Mouse (Mus musculus): ENCODE results near the gene Nrxn3.
A peak's percentile ranks its signal among the peaks of the same experiment; 100 is the strongest.

The Nrxn3 gene

DNA sequence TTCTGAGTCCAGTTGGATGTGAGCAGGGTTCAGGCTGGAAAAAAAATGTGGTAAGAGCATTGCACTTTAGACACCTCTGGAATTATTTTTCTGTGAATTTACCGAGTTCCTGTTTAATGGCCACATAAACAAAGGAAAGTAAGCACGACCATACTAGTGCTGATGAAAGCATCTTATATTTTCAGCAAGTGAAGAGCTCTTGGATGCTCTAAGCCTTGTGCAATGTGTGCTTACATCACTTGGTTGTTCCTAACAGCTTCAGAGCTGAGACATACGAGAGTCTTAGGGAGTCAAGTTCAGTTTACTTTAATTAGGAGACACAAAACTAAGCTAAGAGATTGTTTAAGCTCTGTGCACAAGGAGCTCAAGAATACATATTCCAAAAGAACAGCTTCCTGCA, 1231.0 kb downstream of the Nrxn3 start:
- DNase-seq (ENCODE audit: low spot score): no peak

GRCm38 (mm10) chr12:89954441-89955070, 1231.9 kb downstream of the Nrxn3 start:
- DNase-seq (ENCODE audit: low spot score): no peak

DNA sequence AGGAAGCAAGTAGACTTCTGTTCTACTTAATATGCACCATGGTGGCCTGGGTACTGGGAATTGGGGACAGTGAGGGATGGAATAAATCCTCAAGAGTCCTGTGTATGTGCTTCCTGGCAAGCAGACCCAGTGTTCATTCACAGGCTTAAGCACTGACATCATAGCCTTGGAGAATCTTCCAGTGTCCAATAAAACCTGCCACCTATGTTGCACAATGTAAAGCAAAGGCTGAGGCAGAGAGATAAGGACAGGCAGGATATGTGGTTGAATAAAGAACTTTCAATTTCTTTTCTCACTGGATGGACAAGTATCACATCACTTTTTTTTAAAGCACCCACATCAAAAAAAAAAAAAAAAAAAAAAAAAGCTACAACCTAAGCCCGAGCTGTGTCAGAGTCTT, 1240.4 kb downstream of the Nrxn3 start:
- DNase-seq (ENCODE audit: low spot score): no peak

DNA sequence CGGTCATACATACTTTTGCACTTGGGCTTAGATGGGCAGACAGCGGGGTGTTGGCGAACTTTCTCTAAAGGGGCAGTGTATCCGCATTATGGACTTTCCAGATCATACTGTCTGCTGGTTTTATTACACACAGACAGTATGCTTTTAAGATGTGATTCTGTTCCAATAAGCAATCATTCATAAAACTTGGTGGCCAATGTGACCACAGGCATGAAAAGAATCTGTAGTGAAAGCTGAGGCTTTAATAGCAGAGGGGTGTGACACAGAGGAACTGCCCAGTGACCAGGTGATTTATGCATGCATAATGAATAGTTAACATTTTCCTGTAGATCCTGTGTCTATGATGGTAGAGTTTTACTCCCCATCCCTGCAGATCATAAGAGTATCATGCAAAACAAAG, 1254.0 kb downstream of the Nrxn3 start:
- no peak for DNase-seq (ENCODE audit: low spot score)

DNA sequence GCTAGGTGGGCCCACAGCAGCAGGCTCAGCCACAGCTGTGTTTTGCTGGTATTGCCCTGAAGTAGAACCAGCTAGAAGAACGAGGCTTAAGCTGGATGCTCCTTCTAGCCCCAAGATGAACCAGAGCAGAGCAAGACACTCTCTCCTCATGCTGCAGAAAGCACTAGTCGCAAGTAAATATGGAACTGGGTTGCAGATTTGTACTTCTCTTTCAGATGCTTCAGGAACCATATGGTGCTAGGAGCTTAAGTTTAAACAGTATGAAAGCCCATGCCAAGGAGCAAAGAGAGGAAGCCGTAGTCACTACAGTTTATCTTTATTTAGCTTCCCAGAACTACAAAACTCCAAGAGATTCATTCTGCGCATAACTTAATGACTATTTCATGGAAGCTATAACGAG, 1254.8 kb downstream of the Nrxn3 start:
- no peak for DNase-seq (ENCODE audit: low spot score)

DNA sequence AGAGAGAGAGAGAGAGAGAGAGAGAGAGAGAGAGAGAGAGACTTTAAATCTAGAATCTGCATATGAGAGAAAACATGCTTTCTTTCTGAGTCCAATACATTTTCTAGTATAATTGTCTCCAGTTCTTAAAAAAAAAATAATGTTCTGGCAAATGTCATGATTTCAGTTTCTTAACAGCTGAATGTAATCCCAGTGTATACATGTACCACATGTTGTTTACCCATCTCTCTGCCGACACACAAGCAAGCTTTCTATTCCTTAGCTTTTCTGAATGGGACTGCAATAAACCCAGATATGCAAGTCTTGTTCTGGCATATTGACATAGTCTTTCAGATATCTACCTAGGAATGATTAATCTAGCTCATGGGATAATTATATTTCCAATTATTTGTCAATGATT, 1256.5 kb downstream of the Nrxn3 start:
- no peak for DNase-seq (ENCODE audit: low spot score)

DNA sequence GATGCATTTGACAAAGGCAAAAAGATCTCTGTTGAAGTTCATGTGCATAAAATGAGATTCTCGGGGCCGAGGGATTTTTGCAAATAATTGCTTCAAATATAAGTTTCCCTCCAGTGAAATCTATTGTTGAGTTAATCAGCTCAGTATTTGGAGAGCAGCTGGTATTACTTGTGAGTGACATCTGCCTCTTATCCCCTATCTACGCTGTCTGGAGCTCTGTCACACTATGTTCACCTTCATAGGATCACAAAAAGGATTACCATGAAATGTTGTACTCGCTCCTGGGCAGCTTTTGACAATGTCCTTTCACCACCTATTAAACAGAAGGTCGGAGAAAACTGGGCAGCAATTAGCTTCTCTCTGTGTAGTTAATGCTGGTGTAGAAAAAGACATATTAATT, 1259.8 kb downstream of the Nrxn3 start:
- DNase-seq (ENCODE audit: low spot score): no peak

- DNase-seq (ENCODE audit: low spot score): no peak
Observed at GRCm38 (mm10) chr12:89983399-89983798, 1260.7 kb downstream of the Nrxn3 start.

- no peak for DNase-seq (ENCODE audit: low spot score)
Observed at GRCm38 (mm10) chr12:89986219-89986618, 1263.5 kb downstream of the Nrxn3 start.

DNA sequence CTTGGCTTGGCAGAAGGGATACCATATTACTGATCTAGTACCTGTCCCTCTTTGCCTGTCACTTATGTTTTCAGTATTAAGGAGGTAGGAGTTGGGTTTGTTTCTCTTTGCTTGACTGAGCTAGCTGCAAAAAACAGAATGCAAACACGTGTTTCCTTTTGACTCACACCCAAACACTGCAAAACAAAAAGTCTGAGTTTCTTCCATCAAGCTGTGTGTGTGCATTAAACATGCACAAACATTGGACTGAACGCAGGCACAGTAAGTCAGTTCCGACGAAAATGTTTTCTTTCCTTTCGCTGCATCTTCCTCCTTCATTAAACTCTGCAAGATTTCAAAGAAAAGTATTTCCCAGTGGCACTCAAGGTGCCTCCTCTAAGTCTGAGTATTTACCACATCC, 1270.6 kb downstream of the Nrxn3 start:
- no peak for DNase-seq (ENCODE audit: low spot score)

- DNase-seq (ENCODE audit: low spot score): no peak
Observed at GRCm38 (mm10) chr12:89995392-89995791, 1272.7 kb downstream of the Nrxn3 start.

GRCm38 (mm10) chr12:90010280-90010679, 1287.6 kb downstream of the Nrxn3 start:
- DNase-seq (ENCODE audit: low spot score): no peak

DNA sequence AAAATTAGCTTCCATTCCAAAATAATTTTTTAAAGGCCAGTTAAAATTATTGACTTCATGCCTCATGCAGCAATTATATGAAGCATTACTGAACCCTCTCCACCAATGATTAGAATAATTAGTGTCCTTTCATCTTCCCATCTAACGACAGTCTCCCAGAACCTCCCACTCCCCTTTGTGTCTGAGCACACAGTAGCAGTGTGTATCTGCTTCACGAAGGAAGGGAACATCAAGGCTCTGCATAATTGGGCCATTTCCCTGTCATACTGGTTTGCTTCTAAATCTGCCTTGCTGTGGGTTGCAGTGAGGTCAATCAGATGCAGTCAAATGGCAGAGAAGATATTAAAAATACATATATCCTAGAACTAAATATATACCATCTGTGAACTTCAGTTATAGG, 1291.3 kb downstream of the Nrxn3 start:
- DNase-seq (ENCODE audit: low spot score): no peak

DNA sequence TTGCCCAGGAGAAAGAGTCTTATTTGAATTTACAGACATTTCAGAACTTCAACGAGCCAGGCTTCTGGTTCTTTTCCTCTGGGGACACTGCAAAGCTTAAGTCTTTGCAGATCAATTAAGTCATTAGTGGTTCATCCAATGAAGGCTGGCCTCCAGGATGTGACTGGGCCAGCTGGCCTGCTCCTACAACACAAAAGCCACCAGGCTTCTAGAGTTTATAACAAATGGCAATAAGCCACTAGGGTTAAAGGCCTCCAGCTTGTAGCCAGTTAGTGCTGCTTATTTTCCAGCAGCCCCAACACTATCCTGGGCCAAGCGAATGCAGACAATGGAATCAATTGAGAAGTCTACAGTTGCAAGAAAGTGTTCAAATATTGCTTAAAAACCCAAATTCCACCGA, 1304.3 kb downstream of the Nrxn3 start:
- peak; percentile 1 for DNase-seq (ENCODE audit: low spot score)

DNA sequence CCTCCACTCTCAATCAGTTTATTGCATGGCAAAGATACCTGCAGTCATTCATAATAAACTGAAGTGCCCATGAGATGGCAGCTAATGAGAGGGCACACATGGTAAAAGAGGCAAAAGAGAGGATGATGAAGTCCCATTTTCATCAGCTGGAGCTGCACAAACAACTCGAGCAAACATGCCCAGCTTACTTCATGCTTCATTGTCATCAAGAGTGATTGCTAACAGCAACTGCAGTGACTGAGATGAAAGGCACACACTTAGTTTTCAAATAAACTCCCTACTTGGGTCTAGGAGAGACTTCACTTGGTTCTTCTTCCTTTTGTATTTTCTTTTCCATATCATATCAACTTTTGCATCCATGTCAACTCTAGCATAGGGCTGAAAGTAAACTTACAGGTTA, 1318.4 kb downstream of the Nrxn3 start:
- no peak for DNase-seq (ENCODE audit: low spot score)

GRCm38 (mm10) chr12:90056256-90056655, 1333.6 kb downstream of the Nrxn3 start:
- DNase-seq (ENCODE audit: low spot score): no peak

- DNase-seq (ENCODE audit: low spot score): no peak
Observed at GRCm38 (mm10) chr12:90059786-90060185, 1337.1 kb downstream of the Nrxn3 start.

DNA sequence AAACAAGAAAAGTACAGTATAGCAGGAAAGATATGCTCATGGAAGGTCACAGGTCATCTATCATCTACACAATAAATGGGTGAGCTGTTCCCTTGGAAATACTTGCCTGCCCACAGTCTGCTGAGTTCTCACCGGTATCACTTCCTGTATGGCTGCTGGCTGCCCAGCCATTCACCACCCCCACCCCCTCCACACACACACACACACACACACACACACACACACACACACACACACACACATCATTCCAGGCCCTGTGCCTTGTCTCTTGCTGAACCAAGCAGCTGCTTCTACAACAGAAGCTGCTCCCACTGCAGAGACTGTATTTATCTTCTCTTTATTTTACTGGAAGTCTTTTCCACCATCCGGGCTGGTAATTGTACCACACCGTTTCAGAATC, 1338.6 kb downstream of the Nrxn3 start:
- no peak for DNase-seq (ENCODE audit: low spot score)

DNA sequence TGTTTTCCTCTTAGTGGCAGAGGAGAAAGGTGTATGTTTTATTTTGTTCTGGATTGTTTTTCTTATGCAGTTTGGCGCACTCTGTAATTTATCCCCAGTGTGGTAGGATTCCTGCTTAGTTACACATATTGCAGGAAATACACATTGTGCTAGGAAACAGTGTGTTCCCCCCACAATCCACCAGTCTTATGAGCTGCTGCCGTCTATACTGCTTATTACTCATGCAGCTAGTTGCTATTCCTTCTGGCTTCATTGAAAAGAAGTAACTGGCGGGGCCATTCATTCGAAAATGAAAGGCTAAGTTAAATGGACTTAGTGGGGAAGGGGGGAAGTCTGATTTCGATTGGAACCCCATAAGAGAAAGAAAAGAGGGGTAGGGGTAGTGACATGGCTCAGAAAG, 1339.5 kb downstream of the Nrxn3 start:
- no peak for DNase-seq (ENCODE audit: low spot score)

- no peak for DNase-seq (ENCODE audit: low spot score)
Observed at GRCm38 (mm10) chr12:90063443-90063842, 1340.8 kb downstream of the Nrxn3 start.

DNA sequence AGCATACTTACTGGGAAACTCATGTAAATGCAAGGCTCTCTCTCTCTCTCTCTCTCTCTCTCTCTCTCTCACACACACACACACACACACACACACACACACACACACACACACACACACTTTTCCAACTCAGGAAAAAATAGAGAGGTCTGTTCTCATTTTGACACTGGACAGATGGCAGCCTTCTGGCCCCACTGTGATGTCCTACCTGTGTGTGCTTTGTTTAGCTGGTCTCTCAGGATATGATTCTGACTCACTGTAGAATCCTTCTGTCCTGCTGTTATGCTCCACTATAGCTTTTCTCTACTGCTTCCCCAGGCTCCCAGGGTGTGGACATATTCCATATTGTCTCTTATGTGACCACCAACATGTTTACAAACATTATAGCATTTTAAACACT, 1363.2 kb downstream of the Nrxn3 start:
- no peak for DNase-seq (ENCODE audit: low spot score)

DNA sequence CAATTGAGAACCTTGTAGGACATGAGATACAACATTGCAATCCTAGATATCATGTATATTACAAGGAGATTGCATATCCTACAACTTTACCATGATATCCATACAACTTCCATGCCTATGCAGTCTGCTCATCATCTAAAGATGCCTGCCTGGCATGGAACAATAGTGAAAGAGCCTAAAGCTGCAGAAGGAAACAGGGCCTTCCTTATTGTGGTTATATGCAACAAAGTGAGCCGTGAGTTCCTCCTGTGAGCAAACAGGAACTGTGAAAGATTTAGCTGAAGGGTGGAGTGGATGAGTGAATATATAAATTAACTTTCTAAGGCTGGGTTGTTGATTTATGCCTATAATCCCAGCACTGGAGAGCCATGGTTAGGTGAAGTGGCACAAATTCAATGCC, 1373.1 kb downstream of the Nrxn3 start:
- no peak for DNase-seq (ENCODE audit: low spot score)

DNA sequence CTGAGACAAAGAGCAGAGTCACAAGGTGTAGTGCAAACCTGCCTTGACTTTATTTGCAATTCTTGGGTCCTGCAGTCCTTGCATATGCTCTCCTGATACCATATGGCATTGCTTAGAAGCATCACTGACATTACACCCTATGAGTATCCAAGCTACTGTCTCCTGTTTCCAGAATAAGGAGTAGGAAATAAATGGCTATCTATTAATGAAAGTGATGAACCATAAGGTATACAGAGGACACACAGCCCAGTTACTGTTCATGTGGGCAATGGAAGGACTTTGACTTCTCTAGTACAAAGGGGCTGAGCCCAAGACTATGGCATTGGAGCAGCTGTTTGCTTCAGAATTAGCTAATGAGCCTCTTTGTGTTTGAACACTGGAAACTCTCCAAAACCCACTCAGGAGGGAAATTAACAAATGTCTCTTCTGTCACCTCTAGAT, 1390.7 kb downstream of the Nrxn3 start:
- no peak for DNase-seq (ENCODE audit: low spot score)

Measured in ovary, postnatal 10 days (tissue).